17 mouse cellular contexts compared by ENCODE assay signal in the genomic region with DNA sequence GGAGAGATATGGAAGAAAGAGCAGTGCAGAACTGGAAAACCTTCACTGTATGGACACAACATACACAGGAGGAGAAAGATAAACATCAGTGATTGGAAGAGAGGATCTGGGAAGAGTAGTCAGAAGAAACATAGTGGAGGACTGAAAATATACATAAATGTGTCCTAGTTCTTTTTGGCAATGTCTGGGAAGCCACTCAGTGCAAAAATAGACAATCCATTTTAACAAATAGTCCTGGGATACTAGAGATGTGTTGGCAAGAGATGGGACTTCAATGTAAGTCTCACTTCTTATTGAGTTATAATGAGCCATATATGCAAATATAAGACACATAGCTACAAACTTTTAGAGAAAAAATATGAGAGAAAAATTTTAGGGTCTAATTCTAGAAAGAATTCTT.
"Had no signal": no experiment of that assay in that cellular context is flagged by ENCODE, and none has a peak within 500 bp of the region (broad histone marks: within the 10 kb centered on the region; RNA-seq: fewer than 3 reads in every experiment).

No protein-coding gene starts in this region.

- ATAC-seq: hindbrain, postnatal 0 days; intestine, embryonic 16.5 days; liver, embryonic 12.5 days had no signal

- DNase-seq: gastrocnemius, adult 2 months; gastrocnemius, postnatal 10 days; gastrocnemius, postnatal 25 days; heart, adult 2 months; heart, postnatal 14 days; heart, postnatal 36 days; kidney, adult 11 months; kidney, adult 2 months; kidney, adult 9 months; kidney, postnatal 14 days; kidney, postnatal 36 days; layer of hippocampus, adult 9-11 months; layer of hippocampus, postnatal 36 days; left cerebral cortex, postnatal 4 days had no signal
